Mouse (Mus musculus) retina, embryonic 14.5 days (tissue): ENCODE results near the gene Camta1.
A peak's percentile ranks its signal among the peaks of the same experiment; 100 is the strongest.

Source experiments
- DNase-seq: peaks from one replicate; pipeline ENCODE4 v3.0.0-alpha.2; 2015; ENCODE audit warnings: low spot score

Gene Camta1

DNA sequence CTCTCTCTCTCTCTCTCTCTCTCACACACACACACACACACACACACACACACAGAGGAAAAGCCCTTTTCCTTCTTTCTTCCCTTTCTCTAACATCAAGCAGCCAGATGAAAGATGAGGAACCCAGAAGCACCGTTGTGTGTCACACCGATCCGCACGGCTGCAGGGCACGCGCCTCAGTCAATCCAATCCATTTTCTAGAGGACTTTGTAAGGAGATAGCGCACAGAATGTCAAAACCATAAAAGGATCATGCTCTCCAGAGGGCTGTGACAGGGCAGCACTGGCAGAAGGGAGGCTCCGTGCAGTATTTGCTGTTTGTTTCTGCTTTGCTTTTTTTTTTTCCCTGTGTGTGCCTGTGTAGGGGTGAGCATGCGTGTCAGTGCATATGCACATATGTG lies 258.1 kb downstream of the Camta1 start:
- no peak for DNase-seq

DNA sequence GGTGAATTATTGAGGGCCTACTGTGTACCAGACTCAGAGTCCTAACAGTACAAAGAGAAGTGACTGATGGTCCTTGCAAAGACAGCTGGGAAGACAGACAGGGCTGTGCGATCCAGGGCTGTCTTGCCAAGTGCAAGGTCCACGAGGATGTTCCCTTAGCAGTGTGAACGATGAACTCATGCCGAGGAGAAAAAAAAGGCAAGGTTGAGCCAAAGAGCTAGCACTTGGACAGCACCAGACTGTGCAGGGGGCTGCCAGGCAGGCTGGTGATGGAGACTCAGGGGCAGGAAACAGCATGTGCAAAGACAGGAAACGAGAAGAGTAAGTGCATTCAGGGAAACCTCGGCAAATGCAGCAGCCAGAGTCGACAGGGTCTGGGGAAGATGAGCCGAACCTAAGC lies 266.6 kb downstream of the Camta1 start:
- no peak for DNase-seq

DNA sequence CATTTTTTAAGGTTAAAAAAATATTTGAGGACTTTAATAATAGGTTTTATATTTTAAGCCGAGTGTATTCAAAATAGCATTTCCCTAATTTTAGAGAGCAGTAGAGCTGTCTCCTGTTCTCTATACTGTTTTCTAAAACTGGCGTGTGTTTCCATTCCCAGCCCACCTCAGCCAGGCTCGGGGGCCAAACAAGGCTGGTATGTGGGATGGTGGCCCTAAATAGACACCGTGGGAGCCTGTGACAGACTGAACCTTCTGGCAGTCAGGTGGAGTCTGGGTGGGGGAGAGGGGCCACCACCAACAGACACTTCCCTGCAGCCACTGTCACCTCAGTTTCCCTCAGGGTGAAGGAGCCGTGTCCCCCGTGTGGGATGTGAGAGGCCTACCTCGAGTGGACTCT lies 268.6 kb downstream of the Camta1 start:
- no peak for DNase-seq

DNA sequence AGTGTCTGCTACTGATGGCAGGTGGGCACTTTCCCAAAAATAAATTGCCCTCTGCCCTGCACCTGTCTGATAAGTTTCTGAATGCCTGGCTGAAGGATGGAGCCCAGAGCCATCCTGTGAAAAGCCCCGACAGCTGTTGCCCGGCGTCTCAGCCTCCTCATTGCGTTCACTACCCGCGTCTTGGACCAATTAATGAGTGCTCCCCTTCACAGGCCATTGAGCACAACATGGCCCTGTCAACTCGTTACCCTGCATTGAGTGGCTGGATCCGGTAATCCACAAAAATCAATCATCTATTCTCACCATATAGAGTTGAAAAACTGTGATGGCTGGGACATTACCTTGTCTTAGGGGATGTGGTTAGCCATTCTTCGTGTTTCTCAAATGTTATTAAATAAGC lies 275.6 kb downstream of the Camta1 start:
- DNase-seq, result peak; percentile 79

DNA sequence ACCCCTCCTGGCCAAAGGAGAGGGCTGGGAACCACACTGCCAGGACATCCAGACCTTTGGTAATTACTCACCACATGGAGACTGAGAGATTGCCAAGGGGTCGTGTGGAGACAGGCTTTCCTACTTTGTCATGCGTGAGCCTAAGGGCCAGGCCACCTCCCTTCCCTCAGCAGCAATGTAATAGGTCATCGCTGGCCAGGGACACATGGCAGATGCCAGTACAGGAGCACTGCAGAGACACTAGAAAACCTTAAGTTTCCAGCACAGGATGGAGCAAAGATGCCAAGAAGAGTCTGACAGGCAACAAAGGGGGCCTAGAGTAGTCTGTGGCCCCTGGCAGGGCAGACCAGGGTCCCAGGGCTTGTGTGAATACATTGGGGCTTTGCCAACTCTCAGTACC lies 283.7 kb downstream of the Camta1 start:
- no peak for DNase-seq

DNA sequence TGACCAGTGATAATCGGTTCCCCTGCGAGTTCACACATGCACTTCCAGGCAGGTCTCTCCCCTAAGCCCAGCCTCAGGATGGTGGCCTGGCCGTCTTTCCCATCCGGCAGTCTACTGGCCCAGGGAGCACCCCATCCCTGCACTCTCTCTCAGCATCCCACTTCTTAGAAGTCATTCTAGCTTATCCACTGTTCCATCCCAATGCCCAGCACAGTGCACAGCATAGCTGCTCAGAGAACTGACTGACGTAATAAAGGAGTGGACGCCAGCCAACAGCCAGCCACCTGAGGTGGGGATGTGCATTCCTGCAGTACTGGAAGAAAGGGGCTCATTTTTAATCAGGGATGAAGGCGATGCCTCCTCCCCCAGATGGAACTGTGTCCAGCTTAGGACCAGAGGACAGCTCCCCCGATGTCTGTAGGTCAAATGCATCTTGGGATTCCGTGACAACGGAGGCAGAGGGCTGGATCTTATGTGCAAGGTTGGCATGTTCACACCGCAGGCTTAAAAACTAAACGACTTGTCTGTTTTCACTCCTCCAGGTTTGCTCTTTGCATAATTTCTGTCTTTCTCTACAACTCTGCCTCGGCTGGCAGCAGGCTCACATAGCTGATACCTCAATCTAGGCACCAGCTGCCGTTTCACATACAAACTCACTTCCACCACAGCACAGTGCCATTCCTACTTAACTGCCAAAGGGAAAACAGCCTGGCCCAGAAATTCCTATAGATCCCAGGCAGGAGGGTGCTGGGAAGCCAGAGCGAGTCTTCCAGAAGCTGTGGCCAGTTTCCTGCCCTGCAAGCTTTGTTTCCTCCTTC lies 285.2 kb downstream of the Camta1 start:
- DNase-seq, result no peak

DNA sequence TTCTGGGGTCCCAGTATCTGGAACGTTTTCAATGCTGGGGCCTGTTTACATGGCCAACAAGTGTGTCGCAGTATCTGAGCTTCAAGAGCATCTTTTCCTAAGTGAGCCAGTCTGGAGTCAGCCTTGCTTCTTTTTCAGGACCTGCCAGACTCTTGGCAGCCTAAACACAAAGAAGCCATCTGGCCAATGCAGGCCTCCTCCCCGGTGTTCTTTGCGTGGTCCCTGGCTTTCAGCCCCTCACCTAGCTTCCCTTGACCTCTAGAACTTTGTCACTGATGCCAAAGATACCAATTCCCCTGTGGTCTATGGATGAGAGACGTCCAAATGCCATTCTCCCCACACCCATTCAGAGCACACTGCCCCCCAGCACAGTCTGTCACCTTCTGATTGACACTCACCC lies 289.0 kb downstream of the Camta1 start:
- DNase-seq, result no peak

DNA sequence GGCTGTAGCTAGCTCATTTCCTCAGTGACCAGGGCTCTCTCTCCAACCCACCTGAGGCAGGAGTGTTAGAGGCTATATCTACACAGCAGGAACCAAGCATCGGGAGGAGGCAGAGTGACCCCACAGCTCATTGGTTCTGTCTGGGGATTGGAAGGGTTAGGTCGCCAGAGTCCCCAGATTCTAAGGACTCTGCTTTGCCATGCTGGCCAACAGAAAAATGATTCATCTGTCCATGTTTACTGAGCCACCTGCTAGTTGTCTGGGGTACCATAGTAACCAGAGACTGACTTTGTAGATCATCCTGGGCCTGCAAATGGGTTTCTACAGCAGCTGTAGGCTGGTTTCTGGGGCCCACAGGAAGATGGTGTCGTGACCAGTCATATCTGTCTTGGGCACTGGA lies 292.1 kb downstream of the Camta1 start:
- no peak for DNase-seq

DNA sequence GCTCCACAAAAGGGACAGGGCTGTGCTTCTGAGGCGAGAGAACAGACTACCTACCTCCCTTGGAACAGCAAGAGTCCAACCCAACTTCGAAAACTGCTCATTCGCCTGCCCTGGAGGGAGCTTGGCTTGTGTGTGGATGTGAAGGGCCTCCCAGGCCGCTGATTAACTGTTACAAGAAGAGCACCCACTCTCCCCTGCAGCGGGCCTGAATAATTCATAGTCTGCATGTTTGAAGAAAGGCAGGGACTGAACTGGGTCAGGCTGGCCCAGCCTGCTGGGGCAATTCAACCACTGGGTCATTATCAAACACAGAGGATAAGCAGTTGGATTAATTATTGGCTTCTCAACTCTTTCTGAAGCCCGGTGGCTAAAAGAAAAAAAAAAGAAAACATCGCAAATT lies 292.8 kb downstream of the Camta1 start:
- DNase-seq, result peak; percentile 30

DNA sequence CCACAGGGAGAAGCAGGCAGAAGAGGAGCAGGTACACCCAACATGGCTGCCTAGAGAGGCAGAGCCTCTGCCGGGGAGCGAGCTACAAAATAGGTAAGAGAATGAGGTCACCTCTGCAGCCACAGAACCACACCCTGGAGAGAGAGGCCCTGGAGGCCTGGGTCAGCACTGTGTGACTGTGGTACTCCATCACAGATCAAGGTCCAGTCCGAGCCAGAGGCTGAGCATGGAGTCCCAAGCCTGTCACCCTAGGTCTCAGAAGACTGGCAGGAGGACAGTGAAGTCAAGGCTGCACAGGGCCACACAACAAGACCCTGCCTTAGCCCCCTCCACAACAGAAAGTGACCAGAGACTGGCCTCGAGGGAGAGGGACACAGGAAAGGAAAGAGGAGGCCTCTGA lies 294.6 kb downstream of the Camta1 start:
- DNase-seq, result no peak

DNA sequence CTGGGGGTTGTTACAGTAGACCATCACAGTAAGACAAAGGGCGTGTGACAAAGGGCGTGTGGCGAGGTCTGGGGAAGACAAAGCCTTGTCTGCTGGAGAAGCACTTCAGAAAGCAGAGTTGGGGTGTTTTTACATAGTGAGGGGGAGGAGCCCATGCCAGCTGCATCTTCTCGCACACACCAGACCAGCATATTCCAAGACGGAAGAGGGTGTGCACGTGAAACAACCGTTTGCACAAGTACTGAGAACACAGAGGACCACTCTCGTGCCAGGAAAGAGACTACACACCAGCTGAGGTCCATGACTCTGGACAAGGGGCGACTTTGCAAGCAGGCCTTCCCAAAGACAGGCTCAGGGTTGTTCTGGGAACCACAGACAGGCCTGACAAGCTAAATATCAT lies 306.2 kb downstream of the Camta1 start:
- no peak for DNase-seq

DNA sequence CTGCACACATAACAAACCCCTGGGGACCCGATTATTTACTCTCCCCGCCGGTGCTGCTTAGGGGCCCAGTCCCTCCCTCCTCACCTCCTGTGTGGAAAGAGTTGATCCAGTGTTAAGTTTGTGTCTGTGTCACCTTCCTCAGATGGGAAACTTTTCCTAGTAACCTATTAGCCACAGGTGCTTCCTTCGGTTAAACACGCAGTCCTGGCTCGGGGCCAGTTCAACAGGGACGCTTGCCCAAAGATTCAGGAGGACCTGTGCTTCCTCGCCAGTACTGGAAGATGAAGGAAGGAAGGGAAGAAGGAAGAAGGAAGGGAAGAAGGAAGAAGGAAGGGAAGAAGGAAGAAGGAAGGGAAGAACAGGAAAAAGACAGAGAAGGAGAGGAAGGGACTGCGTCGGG lies 312.2 kb downstream of the Camta1 start:
- no peak for DNase-seq

DNA sequence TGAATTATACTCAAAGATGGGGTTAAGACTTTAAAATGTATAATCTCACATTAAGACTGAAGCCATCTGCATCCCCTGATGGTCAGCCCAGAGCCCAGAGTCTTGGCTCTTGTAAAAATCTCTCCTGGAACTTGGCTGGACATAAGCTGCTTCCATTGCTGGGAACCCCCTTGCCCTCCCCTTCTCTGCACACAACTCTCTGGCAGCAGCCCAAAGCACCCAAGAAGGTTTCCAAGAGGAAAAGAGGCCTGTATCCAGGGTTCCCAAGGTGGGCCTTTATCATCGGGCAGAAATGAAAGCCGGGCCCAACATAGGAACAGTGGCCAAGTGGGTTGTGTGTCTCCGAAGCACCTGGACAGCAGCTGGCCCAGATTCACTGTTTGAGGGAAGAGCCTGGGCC lies 316.2 kb downstream of the Camta1 start:
- DNase-seq, result no peak

DNA sequence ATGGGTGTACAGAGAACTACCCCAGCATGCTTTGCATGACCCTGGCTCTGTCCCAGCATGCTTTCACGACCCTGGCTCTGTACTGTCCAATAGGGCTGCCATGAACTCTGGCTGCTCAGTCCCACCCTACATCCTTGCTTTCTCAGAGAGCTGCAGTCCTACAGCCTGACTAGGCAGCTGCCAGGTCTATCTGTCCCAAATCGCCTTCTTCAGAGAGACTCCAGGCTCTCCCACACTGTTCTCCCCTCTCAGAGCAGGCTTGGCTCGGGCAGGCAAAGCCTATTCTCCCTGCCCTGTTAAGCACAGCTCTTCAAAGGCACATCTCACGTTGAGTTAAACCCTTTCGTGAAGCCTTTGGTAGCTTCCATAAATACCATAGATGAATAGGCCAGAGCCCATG lies 317.5 kb downstream of the Camta1 start:
- DNase-seq, result no peak

DNA sequence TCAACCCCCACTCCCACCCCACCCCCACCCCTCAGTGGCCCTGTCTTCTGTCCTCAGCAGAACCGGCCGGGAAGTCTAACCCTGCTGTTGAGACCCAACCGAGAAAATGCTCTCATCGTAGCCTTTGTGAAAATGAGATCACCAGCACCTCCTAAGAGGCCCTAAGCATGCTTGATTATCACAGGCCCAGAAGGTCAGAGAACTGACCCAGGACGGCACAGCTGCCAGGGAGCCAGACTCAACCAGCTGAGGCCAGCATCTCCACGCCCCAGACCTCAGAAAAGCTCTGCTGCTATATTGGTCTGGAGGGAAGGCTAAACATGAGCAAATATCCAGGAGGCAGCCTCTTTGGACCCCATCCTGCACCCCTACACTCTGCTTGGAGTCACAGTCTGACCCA lies 321.1 kb downstream of the Camta1 start:
- DNase-seq, result no peak

DNA sequence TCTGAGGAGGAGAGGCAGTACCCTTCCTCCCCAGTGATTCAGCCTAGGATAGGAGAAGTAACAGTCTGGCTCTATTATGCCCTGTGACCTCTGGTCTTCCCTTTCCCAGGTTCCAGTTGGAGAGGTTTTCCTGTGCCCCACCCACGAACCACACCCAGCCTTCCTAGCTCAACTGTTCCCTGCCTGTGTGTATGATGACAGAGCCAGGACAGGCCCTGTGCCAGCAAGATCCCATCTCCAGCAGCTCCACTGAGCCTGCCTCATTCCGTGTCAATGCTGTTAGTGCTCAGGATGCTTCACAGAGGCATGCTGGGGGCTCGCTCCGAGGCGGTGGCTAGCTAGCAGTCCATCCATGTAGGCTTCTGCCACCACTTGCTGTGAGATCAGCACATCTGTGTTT lies 321.8 kb downstream of the Camta1 start:
- no peak for DNase-seq

DNA sequence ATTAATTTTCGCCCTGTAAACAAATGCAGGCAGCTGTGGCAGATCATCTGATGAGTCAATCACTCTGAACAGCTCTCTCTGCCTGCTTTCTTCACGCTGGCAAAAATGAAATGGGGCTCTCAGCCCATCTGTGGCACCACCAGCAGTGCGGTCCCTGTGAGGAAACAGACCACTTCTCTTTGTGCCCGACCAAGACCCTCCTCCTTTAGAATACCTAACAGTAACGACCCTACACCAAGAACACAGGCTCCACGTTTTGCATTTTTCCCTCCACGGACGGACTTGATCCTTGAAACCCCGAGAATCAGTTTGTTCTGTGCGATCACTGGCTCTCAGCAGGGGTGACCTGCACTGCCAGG lies 322.5 kb downstream of the Camta1 start:
- DNase-seq, result no peak

DNA sequence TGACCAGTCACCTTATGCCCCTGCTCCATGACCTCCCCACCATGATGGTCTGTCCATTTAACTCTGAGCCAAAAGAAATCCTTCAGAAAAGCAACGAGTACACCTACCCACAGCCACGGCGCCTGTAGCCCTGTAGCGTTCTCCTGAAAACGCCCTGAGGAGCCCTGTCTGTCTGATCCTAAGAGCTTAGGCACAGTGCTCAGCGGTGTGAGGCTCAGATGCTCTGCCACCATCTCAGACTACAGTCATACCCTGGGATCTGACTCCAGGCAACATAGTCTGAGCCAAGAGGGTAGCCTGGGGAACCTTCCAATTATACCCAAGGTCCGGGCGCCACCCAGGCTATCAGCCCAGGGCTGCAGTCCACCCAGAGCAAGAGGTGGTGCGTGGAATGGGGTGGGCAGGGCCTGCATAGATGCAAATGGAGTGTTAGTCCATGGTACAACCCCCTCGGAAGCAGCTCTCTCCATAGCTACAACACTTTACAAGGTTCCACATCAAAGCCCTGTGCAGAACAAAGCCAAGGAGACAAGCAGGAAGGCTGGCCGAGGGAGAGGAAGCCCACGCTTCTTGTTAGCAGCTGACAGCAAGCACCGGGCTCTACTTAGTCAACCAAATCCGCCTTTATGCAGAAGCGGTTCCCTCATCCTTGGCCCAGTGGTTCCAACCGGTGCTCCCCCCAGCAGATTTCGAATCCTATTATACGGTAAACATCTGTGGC lies 323.1 kb downstream of the Camta1 start:
- DNase-seq, result no peak

DNA sequence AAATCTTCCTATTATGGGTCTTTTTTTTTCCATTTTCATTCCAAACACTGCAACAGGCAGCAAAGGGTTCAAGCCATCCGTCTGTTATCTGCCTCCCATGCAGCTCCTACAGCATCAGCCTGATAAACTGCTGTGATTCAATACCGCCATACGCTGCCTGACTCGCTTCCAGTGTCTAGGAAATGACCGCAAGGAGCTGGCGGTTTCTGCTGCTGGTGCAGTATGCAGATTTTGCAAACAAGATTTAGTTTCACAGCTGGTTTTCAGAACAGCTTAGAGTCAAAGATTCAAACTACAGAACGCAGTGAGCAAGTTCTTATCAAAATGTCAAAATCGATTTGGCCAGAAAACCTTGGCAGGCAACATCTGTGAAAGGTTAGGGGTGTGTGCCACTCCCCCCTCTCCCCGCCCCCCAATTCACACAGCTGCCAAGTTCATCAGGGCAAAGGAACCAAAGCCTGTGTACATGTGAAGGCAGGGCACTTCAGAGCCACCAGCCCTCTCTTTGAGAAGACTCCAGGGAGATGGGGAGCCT lies 325.7 kb downstream of the Camta1 start:
- DNase-seq, result no peak

DNA sequence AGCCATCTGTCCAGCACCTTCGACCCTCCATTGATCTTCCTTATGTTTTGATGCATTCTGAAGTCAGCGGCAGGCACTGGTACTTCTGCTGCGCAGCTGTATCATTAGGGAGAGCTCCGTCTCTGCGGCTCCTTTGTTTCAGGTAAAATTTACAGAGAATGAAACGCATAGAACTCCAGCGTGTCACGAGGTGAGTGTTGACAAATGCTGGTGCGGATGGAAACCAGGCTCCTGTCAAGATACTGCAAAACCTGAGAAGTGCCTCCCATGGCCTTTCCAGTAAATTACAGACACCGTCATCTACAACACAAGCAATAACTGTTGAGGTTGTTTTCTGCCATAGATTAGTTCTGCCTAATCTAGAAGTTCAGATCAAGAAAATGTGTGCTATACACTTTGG lies 328.2 kb downstream of the Camta1 start:
- no peak for DNase-seq

DNA sequence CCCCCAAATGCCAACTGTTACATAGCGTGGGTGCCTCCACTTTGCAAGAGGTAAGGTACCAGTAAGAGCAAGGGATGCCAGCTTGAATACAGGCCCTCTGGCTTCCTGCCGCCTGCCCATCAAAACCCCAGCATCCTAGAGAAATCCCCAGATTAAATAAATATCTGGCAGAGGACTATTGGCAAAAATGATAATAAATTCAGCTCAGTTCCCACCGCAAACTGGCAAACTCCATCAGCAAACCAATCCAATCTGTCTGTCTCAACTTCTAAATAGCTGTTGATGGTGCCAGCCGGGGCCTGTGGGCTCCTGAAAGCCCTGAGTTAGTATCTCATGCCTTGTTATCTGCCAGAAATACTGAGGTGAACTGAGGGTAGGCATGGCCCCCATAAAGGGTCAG lies 333.2 kb downstream of the Camta1 start:
- DNase-seq, result no peak

DNA sequence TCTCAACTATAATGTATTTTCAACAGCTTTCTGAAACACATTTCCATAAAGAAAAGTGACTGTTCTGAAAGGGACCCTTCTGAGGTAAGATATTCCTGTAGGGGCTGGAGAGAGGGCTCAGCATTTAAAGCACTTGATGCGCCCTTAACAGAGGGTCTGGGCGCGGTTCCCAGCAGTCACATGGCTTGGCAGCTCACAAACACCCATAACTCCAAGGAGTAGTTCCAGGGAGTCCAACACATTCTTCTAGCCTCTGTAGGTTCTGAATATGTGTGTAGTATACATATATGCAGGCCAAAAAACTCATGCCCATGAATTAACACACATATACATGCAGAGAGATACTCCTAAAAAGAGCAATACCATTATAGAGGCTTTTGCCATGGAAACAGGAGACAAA lies 333.9 kb downstream of the Camta1 start:
- DNase-seq, result no peak

DNA sequence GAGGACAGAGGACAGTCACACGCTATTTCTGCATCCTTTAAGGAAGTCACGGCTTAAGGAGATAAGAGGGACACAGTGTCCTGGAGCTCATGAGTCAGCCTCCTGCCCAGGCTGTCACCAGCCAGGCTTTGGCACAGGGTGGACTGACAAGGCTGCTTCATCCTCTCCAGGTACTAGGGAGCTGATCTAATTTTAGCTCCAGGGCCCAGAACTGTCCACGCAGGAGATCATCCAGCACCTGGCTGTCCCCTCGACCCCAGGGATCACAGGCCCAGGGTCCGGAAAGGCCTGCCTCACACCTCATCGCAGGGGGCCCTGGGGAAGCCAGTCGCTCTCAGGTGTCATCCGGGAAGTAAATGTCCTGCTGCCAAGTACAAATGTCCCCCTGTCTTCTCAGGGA lies 341.6 kb downstream of the Camta1 start:
- no peak for DNase-seq

DNA sequence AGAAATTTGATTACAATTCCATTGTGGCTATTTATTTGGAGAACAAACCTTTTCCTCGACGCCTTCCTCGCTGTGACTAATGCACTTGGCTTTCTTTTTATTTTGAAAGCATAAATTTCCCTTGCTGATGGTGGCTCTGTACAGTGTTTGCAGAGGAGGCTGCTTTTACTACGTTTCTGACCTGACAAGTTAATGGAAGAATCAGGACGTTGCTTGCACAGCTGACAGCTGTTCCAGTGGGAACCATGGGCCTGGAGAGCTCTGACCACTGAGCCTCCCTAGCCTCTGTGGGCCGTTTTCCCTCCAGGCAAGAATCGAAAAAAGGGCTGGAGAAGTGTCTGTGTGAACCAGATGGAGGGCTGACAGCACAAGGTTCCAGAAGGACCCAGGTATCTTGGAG lies 342.7 kb downstream of the Camta1 start:
- DNase-seq, result no peak
